Mouse (Mus musculus) olfactory bulb, adult 2 months (tissue): ENCODE measurements around the gene Tmc5. TPM values are rescaled to one million over a fixed set of nuclear protein-coding genes. Genes with fewer than 3 reads are reported as not detected.

Source experiments
- H3K27ac ChIP-seq: fragments of 200-500 bp; 2 replicates; pipeline ENCODE4 v1.5.1; 2012; ENCODE audit warnings: low read depth, low read length; ENCODE audit not compliant: insufficient read depth
- H3K4me1 ChIP-seq: fragments of 200-500 bp; 2 replicates; pipeline ENCODE4 v1.6.1; 2012; ENCODE audit warnings: low read length; ENCODE audit not compliant: control insufficient read depth, insufficient read depth
- H3K4me3 ChIP-seq: fragments of 200-500 bp; 2 replicates; pipeline ENCODE4 v1.5.1; 2012; ENCODE audit warnings: mild to moderate bottlenecking, low read depth, low read length, moderate library complexity; ENCODE audit not compliant: insufficient read depth
- CTCF ChIP-seq: fragments of 200-500 bp; IDR thresholded peaks from 2 replicates; pipeline ENCODE4 v1.5.1; 2012; ENCODE audit warnings: low read depth, mild to moderate bottlenecking, low read length, moderate library complexity; ENCODE audit not compliant: insufficient read depth
- POLR2A ChIP-seq: fragments of 200-500 bp; IDR thresholded peaks from 2 replicates; pipeline ENCODE4 v1.6.1; 2012; ENCODE audit warnings: mild to moderate bottlenecking, low read depth, low read length, moderate library complexity; ENCODE audit not compliant: insufficient read depth
- WGBS: fragments of 180-500 bp; shearing (Covaris S2); methylation state at CpG from one replicate; pipeline ENCODE4 v1.1.7; 2018; 5-methylcytosine and 5-hydroxymethylcytosine counted together
- polyA plus RNA-seq: library from polyadenylated mRNA; stranded (reverse); fragments of >200 nt; gene quantifications from 2 replicates; pipeline ENCODE4 v1.2.4, GENCODE M21; 2012; ENCODE audit warnings: low replicate concordance; ENCODE audit not compliant: missing spikeins, insufficient read depth, insufficient read length

Tmc5 gene
- polyA plus RNA-seq, 1 experiment = not detected

DNA sequence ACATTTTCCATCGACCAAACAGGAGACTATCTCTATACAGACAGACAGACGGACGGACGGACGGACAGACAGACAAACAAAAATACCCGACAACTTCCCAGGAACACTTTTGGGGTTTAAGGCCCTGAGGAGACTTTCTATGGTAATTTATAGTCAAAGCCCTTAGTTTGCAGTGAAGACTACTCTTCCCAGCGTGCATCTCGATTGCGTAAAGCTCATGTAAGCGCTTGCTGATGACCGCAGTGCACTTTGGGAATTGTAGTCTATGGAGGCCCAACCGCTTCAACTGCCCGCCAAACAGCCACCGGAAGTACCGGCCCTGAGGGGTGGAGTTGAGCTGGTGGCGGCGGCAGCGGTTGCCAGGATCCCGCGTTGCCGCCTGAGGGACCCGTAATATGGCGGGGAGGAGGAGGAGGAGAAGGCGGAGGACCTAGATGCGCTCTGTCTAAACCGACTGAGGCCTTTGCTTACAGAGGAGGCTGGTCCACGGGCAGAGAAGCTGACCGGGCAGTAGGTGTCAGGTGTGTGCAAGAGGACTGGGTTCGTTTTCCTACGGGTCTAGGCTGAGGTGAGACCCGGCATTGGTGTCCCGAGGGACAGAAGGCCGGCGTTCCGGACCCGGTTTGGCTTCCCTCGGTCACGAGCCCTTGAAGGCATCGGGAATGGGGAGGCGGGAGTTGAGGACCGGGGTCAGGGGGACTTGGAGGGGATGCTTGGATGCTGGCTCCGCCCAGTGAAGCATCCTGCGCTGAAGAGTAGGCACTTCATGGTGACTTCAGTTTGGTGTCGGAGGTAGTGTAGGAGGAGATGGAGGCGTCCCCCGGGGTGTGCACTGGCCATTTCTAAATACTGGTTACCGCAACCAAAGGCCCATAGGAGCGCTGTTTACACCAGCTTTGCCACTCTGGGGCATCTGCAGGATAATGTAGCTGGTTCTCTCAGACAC, 115.4 kb downstream of the Tmc5 start, which contains the start of gene Ccp110:
Gene Ccp110, plus strand, starts transcription at position 325 of the 946 bp plus-strand sequence.
- TF ChIP-seq POLR2A (peak; percentile 52; the same call in 1 of the 2 replicates), CTCF (no peak)
- peak within 1 kb of the TSS; percentile 93 for H3K4me3 ChIP-seq
- 1% methylated on average over 48 of the region's 48 CpGs for WGBS
- no peaks in the 10 kb centered on the region for H3K4me1 ChIP-seq
- peak within 1 kb of the TSS; percentile 50; the same call in 1 of the 2 replicates for H3K27ac ChIP-seq

- WGBS = 92% methylated on average over 1 of the region's 1 CpGs
- H3K27ac ChIP-seq = no peak overlapping the region
- H3K4me1 ChIP-seq = no peaks in the 10 kb centered on the region
- no peak overlapping the region for H3K4me3 ChIP-seq
- TF ChIP-seq CTCF = no peak
- TF ChIP-seq POLR2A = no peak
These were observed 117.8 kb downstream of the Tmc5 start for GRCm38 (mm10) chr7:118714873-118715272.

- TF ChIP-seq POLR2A = no peak
- TF ChIP-seq CTCF = no peak
- Histone ChIP-seq H3K27ac (no peak overlapping the region), H3K4me3 (no peak overlapping the region), H3K4me1 (no peaks in the 10 kb centered on the region)
- WGBS = 95% methylated on average over 4 of the region's 4 CpGs
These were observed 121.0 kb downstream of the Tmc5 start for GRCm38 (mm10) chr7:118718066-118718465.

- 91% methylated on average over 9 of the region's 9 CpGs for WGBS
- no peak overlapping the region for H3K27ac ChIP-seq
- TF ChIP-seq POLR2A = no peak
- TF ChIP-seq CTCF = no peak
- H3K4me3 ChIP-seq = no peak overlapping the region
- H3K4me1 ChIP-seq = no peaks in the 10 kb centered on the region
These were observed 126.8 kb downstream of the Tmc5 start for GRCm38 (mm10) chr7:118723927-118724326.

Other genes starting within 250 kb of the Tmc5 start
- gene Syt17, start 149.1 kb upstream of the Tmc5 start, polyA plus RNA-seq = not detected in 2 replicates
- gene Itpripl2, start 105.3 kb upstream of the Tmc5 start, polyA plus RNA-seq = not detected in 2 replicates
- gene Coq7, start 63.9 kb upstream of the Tmc5 start, polyA plus RNA-seq = not detected in 2 replicates
- gene Tmc7, start 12.6 kb upstream of the Tmc5 start, polyA plus RNA-seq = not detected in 2 replicates
- gene Gde1, start 108.5 kb downstream of the Tmc5 start, polyA plus RNA-seq = not detected in 2 replicates
- gene Ccp110, start 115.3 kb downstream of the Tmc5 start, polyA plus RNA-seq = not detected in 2 replicates
- gene Vps35l, start 142.9 kb downstream of the Tmc5 start, polyA plus RNA-seq = not detected in 2 replicates